Mouse (Mus musculus) testis, adult 2 months (tissue): ENCODE measurements around the gene Slc44a1. TPM values are rescaled to one million over a fixed set of nuclear protein-coding genes. Genes with fewer than 3 reads are reported as not detected.

Experiments used
- H3K27ac ChIP-seq: fragments of 200-500 bp; 2 replicates; pipeline ENCODE4 v1.5.1; 2012; ENCODE audit warnings: low read depth, low read length; ENCODE audit not compliant: control insufficient read depth, insufficient read depth
- H3K27me3 ChIP-seq: fragments of 200-500 bp; 2 replicates; pipeline ENCODE4 v1.6.1; 2012; ENCODE audit warnings: mild to moderate bottlenecking, low read length, moderate library complexity; ENCODE audit not compliant: control insufficient read depth, insufficient read depth
- H3K36me3 ChIP-seq: fragments of 200-500 bp; 2 replicates; pipeline ENCODE4 v1.6.1; 2012; ENCODE audit warnings: mild to moderate bottlenecking, low read length; ENCODE audit not compliant: control insufficient read depth, insufficient read depth
- H3K4me1 ChIP-seq: fragments of 200-500 bp; 2 replicates; pipeline ENCODE4 v1.6.1; 2012; ENCODE audit warnings: low read length; ENCODE audit not compliant: control insufficient read depth, insufficient read depth
- H3K4me3 ChIP-seq: fragments of 200-500 bp; 2 replicates; pipeline ENCODE4 v1.5.1; 2012; ENCODE audit warnings: low read depth, mild to moderate bottlenecking, low read length, moderate library complexity, mixed read lengths; ENCODE audit not compliant: control insufficient read depth
- CTCF ChIP-seq: fragments of 200-500 bp; IDR thresholded peaks from 2 replicates; pipeline ENCODE4 v1.5.1; 2012; ENCODE audit warnings: low read depth, mild to moderate bottlenecking, inconsistent platforms, low read length, moderate library complexity; ENCODE audit not compliant: control insufficient read depth, insufficient read depth, insufficient replicate concordance
- POLR2A ChIP-seq: fragments of 200-500 bp; IDR thresholded peaks from 2 replicates; pipeline ENCODE4 v1.6.1; 2012; ENCODE audit warnings: low read depth, mild to moderate bottlenecking, inconsistent platforms, low read length, moderate library complexity; ENCODE audit not compliant: control insufficient read depth
- polyA plus RNA-seq: library from polyadenylated mRNA; depleted of rRNA; stranded (reverse); fragments of >200 nt; gene quantifications from 2 replicates; pipeline ENCODE4 v1.2.3, GENCODE M21; 2012

The Slc44a1 gene
- polyA plus RNA-seq, 1 experiment = 3.3 TPM

DNA sequence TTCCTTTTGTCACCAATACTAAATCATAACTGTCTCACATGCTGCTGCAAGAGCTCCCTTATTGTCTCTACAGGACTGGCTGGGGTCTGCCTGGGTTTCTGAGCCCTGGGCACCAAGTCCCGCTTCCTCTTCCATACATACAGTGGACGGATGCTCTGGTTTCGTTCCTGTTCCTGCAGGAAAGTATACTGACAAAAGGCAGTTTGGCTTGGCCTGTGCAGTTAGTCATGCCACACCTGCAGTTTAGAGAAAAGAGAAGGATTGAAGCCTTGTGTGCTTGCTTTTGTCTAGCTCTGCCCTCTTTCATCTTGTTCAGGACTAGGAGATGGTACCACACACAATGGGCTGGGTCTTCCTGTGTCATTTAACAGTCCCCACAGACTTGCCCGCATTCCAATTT, 149.3 kb downstream of the Slc44a1 start:
- TF ChIP-seq POLR2A (no peak), CTCF (no peak)
- no peaks in the 10 kb centered on the region for H3K36me3 ChIP-seq

DNA sequence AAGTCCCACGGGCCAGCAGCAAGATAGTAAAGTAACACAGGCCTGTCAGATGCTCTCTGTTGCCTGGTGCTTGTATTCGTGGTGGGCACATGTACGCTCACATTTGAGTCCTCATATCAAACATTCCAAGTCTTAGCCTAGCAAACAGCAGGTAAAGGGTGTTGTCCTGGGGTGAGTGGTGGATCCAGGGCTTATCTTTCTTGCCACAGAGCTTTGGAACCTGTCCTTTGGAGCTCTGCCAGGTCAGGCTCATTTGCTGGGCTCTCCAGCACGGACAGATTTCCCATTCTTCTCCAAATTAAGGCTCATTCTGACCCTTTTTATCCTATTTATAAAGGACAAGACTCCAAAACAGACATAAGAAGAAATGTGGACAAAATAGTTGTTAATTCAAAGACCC, 149.9 kb downstream of the Slc44a1 start:
- H3K36me3 ChIP-seq = no peaks in the 10 kb centered on the region
- no peak overlapping the region for H3K4me3 ChIP-seq
- TF ChIP-seq CTCF (no peak), POLR2A (no peak)
- no peaks in the 10 kb centered on the region for H3K27me3 ChIP-seq
- H3K27ac ChIP-seq = no peak overlapping the region
- H3K4me1 ChIP-seq = no peaks in the 10 kb centered on the region

More for the DNA sequence above, 149.3 kb downstream of the Slc44a1 start:
- no peak overlapping the region for H3K27ac ChIP-seq
- H3K27me3 ChIP-seq = no peaks in the 10 kb centered on the region
- H3K4me1 ChIP-seq = no peaks in the 10 kb centered on the region
- H3K4me3 ChIP-seq = no peak overlapping the region

DNA sequence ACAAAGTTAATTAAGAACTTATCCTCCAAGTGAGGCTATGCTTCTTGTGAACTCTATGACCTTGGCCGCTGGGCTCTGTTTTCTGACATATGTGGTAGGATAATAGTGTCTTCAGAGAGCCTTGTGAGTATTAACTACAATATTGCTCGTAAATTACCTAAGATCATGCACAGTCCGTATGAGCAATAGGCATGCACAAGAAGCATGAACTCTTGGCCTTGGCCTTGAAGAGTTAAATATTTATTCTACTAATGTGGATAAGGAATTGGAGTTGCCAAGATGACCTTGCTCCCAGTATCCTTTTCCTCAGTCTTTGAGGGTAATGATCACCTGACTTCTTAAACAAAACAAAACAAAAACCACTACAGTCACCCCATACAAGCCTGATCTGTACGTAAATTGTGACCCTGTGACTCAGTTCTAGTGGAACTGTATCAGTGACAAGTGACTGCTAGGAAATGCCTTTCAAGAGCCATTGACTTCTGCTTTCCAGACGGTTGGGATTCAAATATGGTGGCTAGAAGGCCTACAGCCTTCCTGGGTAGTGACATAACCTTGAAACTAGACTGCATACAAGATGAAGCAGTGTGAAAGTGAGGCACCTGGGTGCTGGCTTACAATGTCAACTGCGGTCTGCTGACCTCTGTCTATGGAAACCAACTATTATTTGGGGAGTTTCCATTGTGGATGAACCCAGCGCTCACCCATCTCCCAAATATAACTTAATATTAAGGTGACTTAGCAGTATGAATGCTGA, 150.7 kb downstream of the Slc44a1 start:
- no peaks in the 10 kb centered on the region for H3K27me3 ChIP-seq
- no peak overlapping the region for H3K27ac ChIP-seq
- no peak for TF ChIP-seq POLR2A
- no peak for TF ChIP-seq CTCF
- H3K36me3 ChIP-seq = no peaks in the 10 kb centered on the region
- H3K4me3 ChIP-seq = no peak overlapping the region
- H3K4me1 ChIP-seq = no peaks in the 10 kb centered on the region

DNA sequence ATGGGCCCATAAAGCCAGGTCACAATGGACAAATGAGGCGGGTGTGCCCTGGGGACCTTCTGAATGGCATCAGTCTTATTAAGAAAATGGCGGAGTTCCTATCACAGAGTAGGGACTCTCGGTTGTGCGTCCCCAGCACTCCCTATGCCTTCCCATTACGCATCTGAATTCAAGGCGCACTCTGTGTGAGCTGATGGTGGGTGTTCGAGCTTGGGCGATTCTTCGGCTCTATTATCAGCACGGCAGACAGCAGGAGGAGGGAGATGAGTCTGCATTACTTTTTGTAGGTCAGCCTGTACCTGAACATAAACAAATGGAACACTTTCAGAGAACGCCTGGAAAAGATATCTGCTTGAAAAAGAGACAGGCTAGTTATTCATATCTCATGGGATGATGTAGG, 151.3 kb downstream of the Slc44a1 start:
- Histone ChIP-seq H3K4me1 (no peaks in the 10 kb centered on the region), H3K36me3 (no peaks in the 10 kb centered on the region), H3K4me3 (no peak overlapping the region), H3K27ac (no peak overlapping the region), H3K27me3 (no peaks in the 10 kb centered on the region)
- TF ChIP-seq CTCF (no peak), POLR2A (no peak)

DNA sequence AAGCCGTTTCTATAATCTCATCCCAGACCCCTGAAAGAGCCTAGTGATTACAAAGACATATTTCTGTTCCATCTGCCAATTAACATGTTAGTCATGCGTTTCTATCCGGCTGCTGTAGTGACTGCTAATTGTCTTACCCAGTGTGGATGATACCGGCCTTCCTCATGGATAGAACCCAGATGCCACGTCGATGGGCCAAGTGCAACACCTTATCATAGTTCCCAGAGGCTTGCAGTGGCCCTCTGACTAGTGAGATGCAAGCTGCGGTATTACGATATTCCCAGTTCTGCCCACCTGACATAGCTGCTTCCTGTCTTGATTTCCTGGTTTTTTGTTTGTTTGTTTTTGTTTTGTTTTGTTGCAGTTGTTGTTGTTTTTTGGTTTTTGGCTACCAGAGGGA, 151.7 kb downstream of the Slc44a1 start:
- no peak overlapping the region for H3K4me3 ChIP-seq
- no peak overlapping the region for H3K27ac ChIP-seq
- no peaks in the 10 kb centered on the region for H3K36me3 ChIP-seq
- no peaks in the 10 kb centered on the region for H3K27me3 ChIP-seq
- H3K4me1 ChIP-seq = no peaks in the 10 kb centered on the region
- TF ChIP-seq POLR2A = no peak
- TF ChIP-seq CTCF = no peak

DNA sequence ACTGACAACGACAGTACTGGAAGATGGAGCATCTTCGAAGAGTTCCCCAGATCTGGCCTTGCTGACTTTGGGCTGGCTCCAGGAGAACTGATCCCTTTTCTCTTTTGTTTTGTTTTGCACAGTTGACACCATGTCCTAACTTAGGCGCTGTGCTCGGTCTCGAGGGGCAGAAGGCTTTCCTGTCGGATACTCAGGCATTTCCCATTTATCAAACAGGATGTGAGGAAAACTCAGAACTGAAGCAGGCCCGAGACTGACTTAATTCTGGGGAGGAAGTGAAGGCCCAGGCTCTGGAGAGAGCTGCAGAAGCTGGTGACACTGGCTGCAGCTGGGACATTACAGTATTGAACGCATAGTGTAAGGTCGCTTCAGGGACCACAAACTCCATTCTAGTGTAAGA, 152.2 kb downstream of the Slc44a1 start:
- H3K36me3 ChIP-seq = no peaks in the 10 kb centered on the region
- H3K4me1 ChIP-seq = no peaks in the 10 kb centered on the region
- H3K4me3 ChIP-seq = no peak overlapping the region
- no peak overlapping the region for H3K27ac ChIP-seq
- no peaks in the 10 kb centered on the region for H3K27me3 ChIP-seq
- TF ChIP-seq CTCF (no peak), POLR2A (no peak)

DNA sequence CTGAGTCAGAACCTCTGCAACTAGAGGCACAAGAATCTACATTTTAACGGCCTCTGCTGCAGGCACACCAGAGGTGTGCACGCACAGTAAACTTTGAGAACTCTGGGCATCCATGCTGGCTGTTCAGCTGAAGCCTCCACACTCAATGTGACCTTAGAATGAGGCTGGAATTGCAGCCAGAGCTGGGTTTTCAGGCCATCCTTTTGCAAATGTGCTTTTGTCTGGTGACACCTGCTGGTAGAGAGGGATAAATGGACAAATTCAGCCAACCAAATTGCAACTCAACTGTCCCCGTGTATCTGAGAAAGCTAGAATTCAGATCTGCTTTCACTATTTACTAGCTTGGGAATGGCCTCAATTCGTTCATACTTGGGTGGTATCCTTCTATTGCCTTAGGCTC, 154.0 kb downstream of the Slc44a1 start:
- no peak for TF ChIP-seq POLR2A
- peak; percentile 11; the same call in 1 of the 2 replicates for TF ChIP-seq CTCF
- H3K4me1 ChIP-seq = no peaks in the 10 kb centered on the region

DNA sequence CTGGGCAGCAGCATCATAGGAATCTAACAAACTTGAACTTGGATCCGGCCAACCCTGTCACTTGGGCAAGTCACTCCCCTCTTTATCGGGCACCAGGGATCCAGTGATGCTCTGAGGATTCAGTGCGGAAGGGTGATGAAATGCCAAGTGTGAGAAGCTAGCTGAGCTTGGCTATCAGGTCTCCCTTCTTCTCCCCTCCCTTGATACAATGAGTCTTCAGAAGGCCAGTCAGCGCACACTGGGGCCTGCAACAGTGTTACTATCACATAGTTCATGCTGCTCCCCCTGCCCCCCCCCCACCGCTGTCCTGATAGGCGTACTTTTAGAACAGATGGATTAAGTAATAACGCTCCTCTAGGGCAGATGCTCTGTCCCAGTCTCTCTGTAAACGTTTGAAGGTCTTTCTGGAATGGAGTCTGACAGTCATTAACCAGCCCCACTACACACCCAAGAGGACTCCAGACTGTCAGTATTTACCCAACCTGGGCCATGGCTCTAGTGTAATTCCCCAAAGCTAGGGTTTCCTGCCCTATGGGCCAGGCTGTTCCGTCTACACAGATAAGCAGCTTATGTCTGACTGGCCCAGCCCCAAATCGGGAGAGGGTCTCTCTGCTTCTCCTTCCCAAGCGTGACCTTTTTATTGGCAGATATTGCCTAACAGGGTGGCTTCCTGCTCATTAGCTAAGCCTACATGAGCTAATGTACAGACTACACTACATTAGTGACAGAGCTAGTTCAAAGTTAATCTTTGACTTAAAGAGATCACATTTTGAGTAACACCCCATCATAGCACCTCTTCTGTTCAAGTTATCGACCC, 155.2 kb downstream of the Slc44a1 start:
- no peak for TF ChIP-seq CTCF
- TF ChIP-seq POLR2A = no peak
- Histone ChIP-seq H3K27me3 (no peaks in the 10 kb centered on the region), H3K27ac (no peak overlapping the region), H3K4me1 (no peaks in the 10 kb centered on the region), H3K36me3 (no peaks in the 10 kb centered on the region), H3K4me3 (no peak overlapping the region)

More for the DNA sequence above, 154.0 kb downstream of the Slc44a1 start:
- H3K27me3 ChIP-seq = no peaks in the 10 kb centered on the region
- H3K4me3 ChIP-seq = no peak overlapping the region
- no peak overlapping the region for H3K27ac ChIP-seq
- no peaks in the 10 kb centered on the region for H3K36me3 ChIP-seq
